Mouse (Mus musculus): Measurements from ENCODE around the gene Lcmt1. TPM values are rescaled to one million over a fixed set of nuclear protein-coding genes. Genes with fewer than 3 reads are reported as not detected.

The Lcmt1 gene
- total RNA-seq, 4 experiments from 2014 or later, result 78.5 to 85.2 (median 82.0) TPM

DNA sequence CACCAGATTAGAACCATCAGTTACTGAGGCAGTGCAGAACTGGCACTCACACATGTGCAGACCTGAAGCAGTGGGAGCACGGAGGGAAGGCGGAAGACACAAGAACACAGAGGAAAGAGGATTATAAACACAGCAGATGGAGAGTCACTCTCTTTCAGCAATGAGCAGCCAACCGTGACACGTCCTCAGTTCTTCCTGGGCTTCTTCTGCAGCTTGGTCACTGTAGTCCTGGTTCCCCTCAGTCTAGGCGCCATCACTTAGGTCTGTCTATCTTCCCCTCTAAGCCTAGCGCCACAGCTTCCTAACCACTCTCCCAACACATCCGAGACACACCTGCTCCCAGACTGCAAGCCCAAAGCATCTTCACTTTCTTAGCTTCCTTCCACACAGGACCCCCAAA lies 10.5 kb upstream of the Lcmt1 start:
- no peak for DNase-seq (ENCODE audit: low spot score in 2 of 2)

DNA sequence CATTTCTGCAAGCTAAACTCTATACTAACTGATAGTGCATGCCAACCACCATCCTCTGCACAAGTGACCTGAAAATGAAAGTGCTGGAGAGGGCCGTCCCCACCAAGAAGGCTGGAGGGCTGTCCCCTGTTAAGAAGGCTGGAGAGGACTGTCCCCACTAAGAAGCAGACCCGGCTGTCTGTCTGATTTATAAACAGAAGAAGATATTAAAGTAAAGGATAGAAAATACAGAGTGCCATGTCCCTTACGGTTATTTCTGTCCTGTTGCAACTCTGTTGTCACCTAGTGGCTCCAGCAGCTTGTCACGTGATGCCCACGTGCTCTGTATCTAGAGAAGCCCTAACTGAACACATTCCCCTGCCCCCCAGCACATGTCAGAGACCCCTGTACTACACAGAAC lies 9.4 kb upstream of the Lcmt1 start:
- no peak for DNase-seq (ENCODE audit: low spot score in 2 of 2)

DNA sequence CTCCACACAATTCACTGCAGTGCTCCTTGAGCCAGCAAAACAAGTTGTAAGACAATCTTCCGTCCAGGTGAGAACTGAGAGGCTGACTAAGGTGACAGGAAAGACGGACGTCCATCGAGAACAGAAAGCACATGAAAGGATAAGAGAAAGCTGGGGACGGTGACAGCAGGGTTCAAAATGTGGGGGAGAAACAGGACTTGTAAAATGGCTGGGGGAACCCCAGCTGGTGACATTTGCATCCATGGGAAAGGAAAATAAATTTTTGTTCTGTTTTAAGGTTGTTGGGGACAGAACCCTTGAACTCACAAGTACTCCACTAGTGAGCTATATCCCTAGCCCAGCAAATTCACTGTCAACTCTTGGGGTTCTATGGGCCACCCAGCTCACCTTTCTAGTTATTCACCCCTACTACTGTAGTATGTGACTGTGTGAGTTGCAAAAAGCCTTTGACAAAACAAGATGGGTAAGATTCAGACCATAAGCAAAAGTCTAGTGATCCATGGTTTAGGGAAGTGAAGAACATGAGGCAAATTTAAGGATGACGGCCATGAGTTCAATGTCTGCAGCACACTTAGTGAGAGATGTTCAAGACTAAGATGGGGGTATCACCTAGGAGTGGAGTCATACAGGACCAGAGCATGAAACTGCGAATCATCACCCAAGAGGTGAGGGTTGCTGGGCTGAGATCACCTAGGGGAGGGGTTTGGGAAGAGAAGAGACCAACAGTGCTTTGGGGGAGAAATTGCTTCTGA lies 8.2 kb upstream of the Lcmt1 start:
- DNase-seq (ENCODE audit: low spot score in 2 of 2), result no peak

DNA sequence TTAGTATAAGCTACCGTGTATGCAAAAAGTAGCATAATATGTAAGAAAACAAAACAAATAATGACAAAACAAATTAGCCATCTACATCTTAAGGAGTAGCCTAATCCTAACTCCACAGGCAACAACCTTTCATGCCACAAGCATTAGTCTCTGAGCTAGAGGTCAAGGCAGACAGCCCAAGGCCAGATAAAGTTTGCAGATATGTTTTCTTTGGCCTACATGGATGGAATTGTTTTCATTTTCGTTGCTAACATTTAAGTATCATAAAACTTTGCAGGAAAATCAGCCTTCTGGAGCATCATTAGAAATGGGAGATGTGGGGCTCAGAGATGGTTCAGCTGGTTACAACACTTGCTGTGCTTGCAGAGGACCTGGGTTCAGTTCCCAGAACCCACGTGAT lies 6.8 kb upstream of the Lcmt1 start:
- DNase-seq (ENCODE audit: low spot score in 2 of 2), result no peak

DNA sequence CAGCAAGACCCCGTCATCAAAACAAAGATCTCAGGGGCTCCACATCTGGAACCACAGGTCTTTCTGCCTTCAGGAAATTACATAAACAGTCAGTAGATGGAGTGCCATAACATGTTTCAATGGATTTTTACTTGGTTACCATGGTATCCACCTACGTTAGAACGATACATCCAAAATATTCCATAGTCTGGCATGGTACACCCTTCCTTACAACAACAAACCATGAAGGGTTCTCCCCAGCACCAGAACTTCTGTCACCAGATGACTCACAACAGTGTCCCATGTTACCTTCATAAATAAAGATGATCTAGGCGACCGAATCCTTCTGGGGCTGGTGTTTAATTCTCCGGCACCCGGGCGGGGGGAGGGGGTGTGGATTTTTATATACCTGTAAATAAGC lies 5.6 kb upstream of the Lcmt1 start:
- peak in 1 of 2 experiments; percentile 70 for DNase-seq (ENCODE audit: low spot score in 2 of 2)

DNA sequence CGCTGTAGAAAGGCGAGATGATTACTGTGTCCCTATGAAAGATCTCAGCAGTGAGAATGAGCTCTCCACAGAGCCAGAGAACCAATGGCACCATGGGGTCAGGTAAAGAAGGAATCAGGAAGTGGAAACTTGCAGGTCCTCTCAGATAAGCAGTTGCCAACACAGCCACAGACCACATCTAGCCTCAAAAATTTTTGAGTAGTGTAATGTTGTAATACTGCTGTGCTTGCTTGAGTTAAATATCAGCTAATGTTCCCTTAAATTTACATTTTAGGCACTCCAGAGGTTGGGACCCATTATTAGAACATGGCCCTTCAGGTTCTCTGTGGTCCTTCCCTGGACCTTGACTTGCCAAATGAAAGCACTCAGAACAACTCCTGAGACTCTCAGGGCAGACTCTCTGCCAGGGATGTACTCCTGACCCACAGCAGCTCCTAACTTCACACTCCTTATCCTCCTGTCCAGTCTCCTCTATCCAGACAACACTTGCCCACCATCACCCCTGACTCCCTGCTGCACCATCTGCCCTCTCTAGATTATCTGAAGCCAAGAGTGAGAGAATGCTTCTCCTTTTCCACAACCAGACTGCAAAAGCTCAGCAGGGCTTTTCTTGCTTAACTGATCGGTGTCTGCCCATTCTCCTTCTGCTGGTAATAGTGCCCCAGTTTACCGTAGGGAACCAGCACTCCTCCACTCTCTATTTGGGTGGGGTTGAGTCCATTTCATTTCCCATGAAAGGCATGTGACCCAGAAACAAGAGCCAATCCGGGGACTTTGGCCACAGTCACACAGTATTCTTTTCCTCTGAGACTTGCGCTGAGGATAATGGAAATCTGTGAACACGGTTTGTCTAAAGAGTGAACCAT lies 3.5 kb upstream of the Lcmt1 start:
- no peak for DNase-seq (ENCODE audit: low spot score in 2 of 2)

DNA sequence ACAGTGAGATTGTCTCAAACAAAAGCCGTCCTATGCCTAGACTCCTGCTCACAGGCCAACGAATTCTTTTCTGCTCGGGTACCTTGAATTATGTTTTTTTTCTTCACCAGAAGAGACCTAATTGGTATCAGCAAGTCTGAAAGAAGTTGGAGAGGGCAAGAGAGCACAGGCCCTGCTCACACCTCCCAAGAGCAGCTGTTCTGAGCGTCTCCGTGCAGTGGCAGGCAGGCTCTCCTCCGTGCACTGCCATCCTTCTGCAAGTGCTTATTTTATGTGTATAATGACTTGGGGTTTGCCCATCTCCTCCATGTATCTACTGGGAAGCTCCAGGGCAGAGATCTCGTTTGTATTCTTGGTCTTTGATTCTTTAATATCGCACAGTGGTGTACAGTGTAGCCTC lies 2.8 kb upstream of the Lcmt1 start:
- DNase-seq (ENCODE audit: low spot score in 2 of 2), result no peak

DNA sequence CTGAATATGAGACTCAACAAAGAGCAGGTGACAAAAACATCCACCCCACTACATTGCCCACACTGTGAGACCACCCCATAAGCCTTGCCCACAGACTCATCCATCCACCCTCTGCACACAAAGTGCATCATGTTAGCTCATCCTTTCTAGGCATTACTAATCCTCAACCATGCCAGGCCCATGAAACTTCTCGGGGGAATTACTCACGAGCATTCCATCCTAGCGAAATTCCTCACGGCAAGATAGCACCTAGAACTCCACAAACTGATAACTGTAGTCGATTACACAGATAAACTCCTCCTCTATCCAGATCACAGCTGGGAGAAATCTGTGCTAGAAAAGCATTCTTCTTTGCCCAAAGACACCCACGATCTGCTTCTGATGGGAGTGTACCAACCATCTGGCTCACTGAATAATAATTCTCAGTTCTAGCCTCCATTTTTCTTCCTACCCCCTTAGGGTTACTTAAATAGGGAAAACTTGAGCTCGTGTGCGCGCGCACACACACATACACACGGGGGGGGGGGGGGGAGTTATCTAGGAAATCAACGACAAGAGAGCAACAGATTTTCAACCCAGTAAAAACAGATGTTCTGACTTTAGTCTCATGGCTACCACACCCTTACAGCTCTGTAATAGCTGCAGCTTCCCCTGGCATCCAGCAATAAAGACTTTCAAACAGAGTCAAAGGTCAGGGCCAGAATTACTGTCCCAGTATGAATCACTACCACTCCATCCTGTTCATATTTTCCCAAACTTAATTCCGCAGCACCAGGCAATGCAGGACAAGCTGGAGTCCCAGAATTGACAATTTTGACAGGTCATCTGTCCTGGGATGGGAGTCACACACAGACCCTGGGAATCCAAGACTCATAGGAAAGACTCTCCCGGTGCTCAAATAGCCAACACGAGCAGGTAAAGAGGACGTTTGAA lies 2.1 kb upstream of the Lcmt1 start:
- DNase-seq (ENCODE audit: low spot score in 2 of 2), result peak in 1 of 2 experiments; percentile 35

DNA sequence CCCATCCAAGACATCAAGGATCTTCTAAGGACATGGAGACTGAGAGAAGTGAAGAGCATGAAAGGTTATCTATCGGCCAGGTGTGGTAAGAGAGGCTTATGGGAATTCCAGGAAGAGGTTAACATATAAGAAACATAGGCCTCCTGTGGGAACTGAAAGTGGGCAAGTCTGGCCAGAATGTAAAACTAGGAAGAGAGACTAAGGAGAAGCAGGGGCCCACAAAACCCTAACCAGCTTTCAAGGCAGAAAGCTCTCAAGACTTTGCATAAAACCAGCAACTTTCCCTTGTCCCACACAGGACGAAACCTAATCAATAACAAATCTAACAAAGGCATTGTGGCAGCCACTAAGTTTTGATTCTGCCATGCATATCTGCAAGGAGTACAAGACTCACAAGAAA lies 1.4 kb upstream of the Lcmt1 start:
- no peak for DNase-seq (ENCODE audit: low spot score in 2 of 2)

DNA sequence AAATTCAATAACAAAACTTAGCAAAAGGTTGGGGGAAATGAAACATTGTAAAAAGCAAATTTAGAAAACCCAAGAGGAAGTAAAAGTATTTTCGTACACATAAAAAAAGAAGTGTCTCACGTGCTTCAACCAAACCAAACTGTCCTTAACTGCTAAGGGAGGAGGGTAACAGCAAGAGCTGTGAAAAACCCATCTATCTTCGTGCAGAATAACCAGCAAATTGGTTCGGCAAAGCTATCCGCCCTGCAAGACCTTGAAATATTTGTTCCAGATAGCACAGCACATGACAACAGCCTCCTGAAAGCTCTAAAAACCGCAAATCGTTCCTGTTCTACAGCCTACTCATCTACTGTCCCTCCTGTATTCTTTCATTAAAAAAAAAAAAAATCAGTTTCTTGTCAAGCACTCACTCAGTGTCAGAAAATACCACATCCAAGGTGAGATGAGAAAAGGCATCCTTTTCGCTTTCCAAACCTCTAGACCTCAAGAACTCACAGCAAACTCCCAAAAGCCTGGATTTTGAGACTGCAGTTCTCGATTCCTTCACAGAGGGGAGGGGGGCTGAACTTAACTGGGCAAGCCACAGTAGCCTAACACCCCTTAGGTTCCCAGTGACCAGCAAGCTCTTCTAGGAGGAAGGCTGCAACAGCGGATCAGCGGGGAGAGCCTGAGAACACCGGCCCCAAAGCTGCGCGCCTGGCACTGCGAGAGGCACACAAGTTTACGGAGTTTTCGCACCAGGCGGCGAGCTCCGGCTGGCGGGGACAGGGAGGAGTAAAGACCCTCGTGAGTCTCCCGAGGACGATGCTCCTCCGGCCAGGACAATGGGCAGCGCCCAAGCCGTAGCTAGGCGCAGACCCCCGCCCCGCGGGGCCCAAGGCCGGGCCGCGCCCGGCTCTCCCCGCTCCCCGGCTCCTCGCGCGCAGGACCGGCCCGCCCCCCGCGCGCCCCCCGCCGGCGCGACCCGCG lies 522 bp upstream of the Lcmt1 start:
- peak in 1 of 2 experiments; percentile 40 for DNase-seq (ENCODE audit: low spot score in 2 of 2)

DNA sequence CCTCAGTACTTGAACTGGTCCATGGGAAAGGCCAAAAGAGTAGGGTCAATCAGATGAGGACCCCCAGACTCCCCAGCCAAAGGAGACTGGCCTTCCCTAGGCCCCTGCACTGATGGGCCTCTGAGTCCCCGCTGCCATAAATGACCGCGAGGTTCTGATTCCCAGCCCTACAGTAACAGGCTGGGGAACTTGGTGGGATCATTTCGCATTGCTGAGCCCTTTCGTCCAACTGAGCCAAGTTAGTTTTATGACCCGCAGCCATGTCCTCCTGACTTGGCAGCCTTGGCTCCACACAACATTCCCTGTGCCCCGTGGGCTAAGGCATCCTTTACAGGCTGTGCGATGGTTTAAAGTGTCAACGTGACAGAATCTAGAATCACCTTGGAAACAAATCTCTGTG lies 1.1 kb downstream of the Lcmt1 start:
- no peak for DNase-seq (ENCODE audit: low spot score in 2 of 2)

DNA sequence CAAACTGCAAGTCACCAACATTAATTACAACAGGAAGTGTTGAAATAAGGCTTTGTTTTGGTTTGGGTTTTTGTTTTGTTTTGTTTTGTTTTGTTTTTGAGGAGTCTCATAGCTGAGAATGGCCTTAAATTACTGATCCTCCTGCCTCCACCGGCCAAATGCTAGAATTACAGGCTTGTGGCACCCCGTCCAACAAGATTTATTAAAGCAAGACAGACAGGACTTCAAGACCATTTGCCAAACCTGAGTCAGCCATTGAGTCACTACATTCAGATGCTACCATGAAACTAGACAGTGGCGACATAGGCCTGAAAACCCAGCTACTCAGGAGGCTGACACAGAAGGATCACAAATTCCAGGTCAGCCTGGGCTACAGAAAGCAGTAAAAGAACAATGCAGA lies 1.9 kb downstream of the Lcmt1 start:
- DNase-seq (ENCODE audit: low spot score in 2 of 2), result no peak

DNA sequence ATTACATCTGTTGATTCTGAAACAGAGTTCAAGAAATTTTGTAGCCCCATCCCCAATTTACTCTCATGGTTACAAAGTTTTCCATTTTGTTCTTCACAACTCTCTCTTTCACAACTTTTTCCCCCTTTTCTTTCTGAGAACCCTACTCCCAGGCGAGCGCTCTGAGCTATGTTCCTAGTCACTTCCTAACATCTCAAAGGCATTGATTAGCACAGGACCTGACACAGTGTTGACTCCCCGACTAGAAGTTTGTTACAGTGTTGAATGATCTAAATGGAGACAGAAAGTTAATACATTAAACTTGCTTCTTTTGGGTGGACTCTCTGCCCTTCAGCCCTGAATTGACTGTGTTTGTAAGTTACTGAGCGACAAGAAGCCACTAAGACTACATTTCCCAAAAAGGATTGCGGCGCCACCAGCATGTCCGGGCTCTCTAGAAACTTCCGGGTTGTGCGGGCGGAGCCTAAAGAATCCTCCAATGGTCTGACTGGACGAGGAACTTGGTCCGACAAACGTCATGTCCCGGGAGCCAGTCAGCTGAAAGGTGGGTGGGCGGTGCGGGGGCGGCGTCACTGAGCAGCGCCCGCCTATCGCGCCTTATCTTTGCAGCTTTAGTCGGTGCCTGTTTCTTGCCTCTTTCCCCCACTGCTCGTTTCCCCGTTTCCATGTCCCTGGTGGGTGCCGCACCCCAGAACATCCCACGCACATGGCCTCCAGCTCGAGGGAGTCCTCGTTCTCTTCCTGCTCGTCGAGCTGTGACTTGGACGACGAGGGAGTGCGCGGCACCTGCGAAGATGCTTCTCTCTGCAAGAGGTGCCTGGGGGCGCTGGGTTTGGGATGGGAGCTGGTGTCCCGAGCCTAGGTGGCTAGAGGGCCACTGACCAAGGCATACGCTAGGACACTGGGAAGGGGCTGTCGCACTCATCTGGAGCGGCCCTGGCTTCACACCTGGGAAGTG lies 8.1 kb downstream of the Lcmt1 start:
- peak; percentile 85 to 97 for DNase-seq (ENCODE audit: low spot score in 2 of 2)

DNA sequence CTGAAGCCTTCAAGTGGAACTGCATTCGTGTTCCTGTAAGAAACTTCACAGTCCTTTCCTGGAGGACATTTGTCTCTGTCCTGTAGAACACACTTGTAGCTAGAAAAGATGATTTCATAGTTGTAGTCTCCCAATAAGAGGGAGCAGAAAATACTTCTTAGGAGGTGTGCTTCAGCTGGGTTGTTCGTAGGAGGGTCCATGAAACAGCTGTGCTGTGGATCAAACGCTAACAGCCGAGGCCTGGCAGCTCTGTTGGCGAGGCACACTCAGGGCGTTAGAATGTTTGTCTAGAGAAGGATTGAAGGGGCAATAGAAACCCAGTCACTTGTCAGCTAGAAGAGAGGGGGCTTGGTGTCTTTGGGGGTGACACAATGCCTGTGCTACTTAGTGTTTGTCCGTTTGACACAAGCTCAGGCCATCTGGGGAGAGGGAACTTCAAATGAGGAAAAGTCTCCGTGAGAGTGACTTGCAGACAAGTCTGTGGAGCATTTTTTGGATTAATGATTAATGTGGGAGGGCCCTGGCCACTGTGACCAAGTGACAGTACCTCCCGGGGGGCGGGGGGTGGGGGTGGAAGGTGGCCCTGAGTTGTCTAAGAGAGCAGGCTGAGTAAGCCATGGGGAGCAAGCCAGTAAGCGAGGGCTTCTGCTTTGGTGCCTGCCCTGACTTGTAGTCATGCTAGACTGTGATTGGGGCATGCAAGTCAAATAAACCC lies 16.3 kb downstream of the Lcmt1 start:
- no peak for DNase-seq (ENCODE audit: low spot score in 2 of 2)

DNA sequence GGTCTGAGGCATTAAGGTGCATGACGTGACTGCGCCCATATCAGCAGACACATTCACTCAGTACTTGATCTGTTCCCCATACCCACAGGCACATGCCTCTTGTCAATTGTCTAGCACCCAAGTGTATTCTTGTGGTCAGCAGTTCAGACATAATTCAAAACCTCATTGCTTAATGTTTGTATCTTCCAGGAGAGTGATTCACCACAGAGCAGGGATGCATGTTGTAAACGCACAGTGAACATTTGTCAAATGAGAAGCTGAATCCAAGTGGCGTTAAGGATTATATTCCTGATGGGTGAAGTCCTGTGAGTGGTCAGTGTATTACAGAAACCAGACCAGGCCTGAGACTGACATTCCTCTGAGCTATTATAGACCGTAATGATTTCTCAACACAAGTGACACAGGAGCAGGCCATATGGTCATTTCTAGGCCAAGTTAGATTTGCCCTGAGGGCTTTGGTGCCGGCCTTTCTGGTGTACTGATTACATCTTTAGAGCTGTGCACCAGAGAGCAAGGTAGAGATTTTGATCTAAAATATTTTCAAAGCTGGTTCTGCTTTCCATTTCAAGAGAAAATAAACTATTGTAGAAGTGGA lies 20.2 kb downstream of the Lcmt1 start:
- DNase-seq (ENCODE audit: low spot score in 2 of 2), result no peak

DNA sequence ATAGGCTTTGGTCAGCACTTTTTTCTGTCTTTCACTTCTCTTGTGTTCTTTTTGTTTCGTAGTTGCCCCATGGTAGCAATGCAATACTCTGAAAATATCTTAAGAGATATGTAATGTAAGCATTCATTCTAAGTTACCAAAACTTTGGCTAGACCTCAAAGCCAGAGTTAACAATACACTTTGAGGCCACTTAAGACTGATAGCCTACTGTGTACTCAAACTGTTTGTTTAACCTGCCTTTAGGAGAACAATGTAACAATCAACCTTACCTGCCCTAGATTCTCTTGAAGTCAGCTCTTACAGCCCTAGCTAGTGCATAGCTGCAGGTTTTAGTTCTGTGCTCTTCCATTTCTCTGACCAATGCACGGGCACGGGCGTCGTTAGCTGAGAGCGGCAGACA lies 24.7 kb downstream of the Lcmt1 start:
- no peak for DNase-seq (ENCODE audit: low spot score in 2 of 2)

DNA sequence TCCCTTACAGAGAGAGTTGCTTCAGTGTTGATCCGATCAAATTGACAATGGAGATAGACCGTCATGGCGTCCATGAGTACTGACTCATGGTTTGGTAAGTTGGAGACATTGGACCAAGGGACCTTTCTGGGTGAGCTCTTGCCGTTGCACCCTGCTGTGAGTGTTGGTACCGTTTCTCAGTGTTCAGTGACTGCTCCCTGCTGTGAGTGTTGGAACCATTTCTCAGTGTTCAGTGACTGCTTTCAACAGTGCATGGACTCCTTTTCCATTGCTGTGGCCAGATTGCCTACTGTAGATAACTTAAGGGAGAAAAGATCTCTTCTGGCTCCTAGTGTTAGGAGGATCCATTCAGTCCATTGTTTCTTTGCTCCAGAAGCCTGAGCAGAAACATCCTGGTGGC lies 27.3 kb downstream of the Lcmt1 start:
- no peak for DNase-seq (ENCODE audit: low spot score in 2 of 2)

DNA sequence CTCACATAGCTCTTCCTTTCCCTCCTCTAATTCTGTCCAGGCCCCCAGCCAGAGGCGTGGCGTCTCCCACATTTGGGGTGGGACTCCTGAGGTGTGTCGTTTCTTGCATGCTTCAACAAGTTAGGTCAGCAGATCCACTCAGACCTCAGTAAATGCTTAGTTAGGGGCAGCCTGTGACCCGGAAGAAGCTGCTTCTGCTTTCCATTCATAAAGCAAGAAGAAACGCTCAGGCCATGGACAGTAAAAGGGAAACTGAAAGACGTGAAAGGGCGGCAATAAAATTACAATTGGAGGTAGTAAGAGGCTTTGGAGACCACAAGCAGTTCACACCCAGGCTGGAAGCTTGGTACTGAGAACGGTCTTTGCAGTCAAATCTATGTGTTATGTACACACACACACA lies 27.8 kb downstream of the Lcmt1 start:
- no peak for DNase-seq (ENCODE audit: low spot score in 2 of 2)
